Mouse (Mus musculus) midbrain, embryonic 14.5 days (tissue): Measurements from ENCODE around the gene Gpr132. TPM values are rescaled to one million over a fixed set of nuclear protein-coding genes. Genes with fewer than 3 reads are reported as not detected.

Experiments
- ATAC-seq: fragments of 200-750 bp; cut with Nextera tagmentation; 2 replicates; pipeline ENCODE4 v1.8.0; 2017; ENCODE audit warnings: moderate number of reproducible peaks, moderate library complexity; ENCODE audit not compliant: low FRiP score, low TSS enrichment
- DNase-seq: peaks from one replicate; pipeline ENCODE4 v3.0.0-alpha.2; 2015
- H3K27ac ChIP-seq: fragments of 300-500 bp; sonication (generic); replicated peaks from 2 replicates; pipeline ENCODE4 v1.5.1; 2014; ENCODE audit warnings: mild to moderate bottlenecking, low read depth, low read length, moderate library complexity
- H3K27me3 ChIP-seq: fragments of 300-500 bp; sonication (generic); 2 replicates; pipeline ENCODE4 v1.6.1; 2014; ENCODE audit warnings: low read length, control low read depth, mixed read lengths; ENCODE audit not compliant: control insufficient read depth, insufficient read depth
- H3K36me3 ChIP-seq: fragments of 300-500 bp; sonication (generic); 2 replicates; pipeline ENCODE4 v1.6.1; 2014; ENCODE audit warnings: low read length, control low read depth; ENCODE audit not compliant: control insufficient read depth, insufficient read depth
- H3K4me1 ChIP-seq: fragments of 300-500 bp; sonication (generic); 2 replicates; pipeline ENCODE4 v1.6.1; 2014; ENCODE audit warnings: mild to moderate bottlenecking, antibody characterized with exemption, low read length, control low read depth; ENCODE audit not compliant: control insufficient read depth, insufficient read depth
- H3K4me2 ChIP-seq: fragments of 300-500 bp; sonication (generic); 2 replicates; pipeline ENCODE4 v1.6.1; 2014; ENCODE audit warnings: mild to moderate bottlenecking, low read length, moderate library complexity
- H3K4me3 ChIP-seq: fragments of 300-500 bp; sonication (generic); replicated peaks from 2 replicates; pipeline ENCODE4 v1.5.1; 2014; ENCODE audit warnings: low read depth, low read length
- H3K9ac ChIP-seq: fragments of 300-500 bp; sonication (generic); replicated peaks from 2 replicates; pipeline ENCODE4 v1.6.1; 2014; ENCODE audit warnings: mild to moderate bottlenecking, low read length, moderate library complexity
- H3K9me3 ChIP-seq: fragments of 300-500 bp; sonication (generic); 2 replicates; pipeline ENCODE4 v1.6.1; 2016; ENCODE audit warnings: low read length, control low read depth, mixed read lengths; ENCODE audit not compliant: control insufficient read depth
- WGBS: fragments of 180-500 bp; shearing (Covaris S2); extraction: QIAGEN DNeasy Blood & Tissue Kit; methylation state at CpG from one replicate; pipeline ENCODE4 v1.1.7; 2014; 5-methylcytosine and 5-hydroxymethylcytosine counted together
- polyA plus RNA-seq: library from polyadenylated mRNA; unstranded; fragments of >200 nt; fragmentation: Nextera tagmentation; extraction: Ambion mirVana; gene quantifications from 2 replicates; pipeline ENCODE4 v1.2.1, GENCODE M21; 2014

Gene Gpr132
- polyA plus RNA-seq: 0.08 TPM in 1 of 2 replicates, not detected in the other

GRCm38 (mm10) chr12:112868178-112869087 lies at the start of gene Gpr132:
Gpr132 (minus strand) TSS chr12:112868228.
- no peak within 1 kb of the TSS for H3K4me3 ChIP-seq
- H3K4me2 ChIP-seq: no peak within 1 kb of the TSS
- no peaks in the 10 kb centered on the region for H3K36me3 ChIP-seq
- H3K4me1 ChIP-seq: no peaks in the 10 kb centered on the region
- WGBS: 67% methylated on average over 13 of the region's 13 CpGs
- H3K9ac ChIP-seq: no peak within 1 kb of the TSS
- no peak for DNase-seq
- no peak within 1 kb of the TSS for H3K27ac ChIP-seq
- H3K27me3 ChIP-seq: no peaks in the 10 kb centered on the region
- ATAC-seq: no peak
- no peaks in the 10 kb centered on the region for H3K9me3 ChIP-seq

- H3K36me3 ChIP-seq: peaks cover 60% of the 10 kb centered on the region
Observed at GRCm38 (mm10) chr12:112917486-112917885, 49.5 kb upstream of the Gpr132 start.

GRCm38 (mm10) chr12:112916698-112917400 lies 48.8 kb upstream of the Gpr132 start:
- H3K4me3 ChIP-seq: no peak overlapping the region
- 0 out of 2 replicates have a peak, but pooled peaks cover 2% of the 10 kb centered on the region for H3K4me1 ChIP-seq
- H3K9me3 ChIP-seq: no peaks in the 10 kb centered on the region
- no peak for DNase-seq
- ATAC-seq: no peak
- no peak overlapping the region for H3K9ac ChIP-seq
- H3K27ac ChIP-seq: no peak overlapping the region
- WGBS: 87% methylated on average over 16 of the region's 16 CpGs
- no peaks in the 10 kb centered on the region for H3K27me3 ChIP-seq
- peaks cover 67% of the 10 kb centered on the region for H3K36me3 ChIP-seq
- no peak overlapping the region for H3K4me2 ChIP-seq

More at GRCm38 (mm10) chr12:112917486-112917885, 49.5 kb upstream of the Gpr132 start:
- Histone ChIP-seq H3K4me3 (no peak overlapping the region), H3K9me3 (no peaks in the 10 kb centered on the region), H3K4me2 (no peak overlapping the region), H3K27me3 (no peaks in the 10 kb centered on the region), H3K27ac (no peak overlapping the region), H3K4me1 (peaks cover 4% of the 10 kb centered on the region; the same call in 1 of the 2 replicates), H3K9ac (no peak overlapping the region)
- 87% methylated on average over 11 of the region's 11 CpGs for WGBS
- DNase-seq (no peak), ATAC-seq (no peak)

- no peak overlapping the region for H3K4me3 ChIP-seq
- WGBS: 70% methylated on average over 13 of the region's 13 CpGs
- H3K36me3 ChIP-seq: peaks cover 79% of the 10 kb centered on the region
- no peak overlapping the region for H3K4me2 ChIP-seq
- no peak overlapping the region for H3K9ac ChIP-seq
- no peaks in the 10 kb centered on the region for H3K9me3 ChIP-seq
- ATAC-seq (no peak), DNase-seq (no peak)
- H3K27ac ChIP-seq: no peak overlapping the region
- no peaks in the 10 kb centered on the region for H3K27me3 ChIP-seq
- no peaks in the 10 kb centered on the region for H3K4me1 ChIP-seq
Observed at GRCm38 (mm10) chr12:112915587-112915986, 47.6 kb upstream of the Gpr132 start.

GRCm38 (mm10) chr12:112914527-112914926 lies 46.5 kb upstream of the Gpr132 start:
- DNase-seq (no peak), ATAC-seq (no peak)
- Histone ChIP-seq H3K27ac (no peak overlapping the region), H3K4me2 (no peak overlapping the region), H3K9ac (no peak overlapping the region), H3K4me3 (no peak overlapping the region), H3K36me3 (peaks cover 82% of the 10 kb centered on the region), H3K9me3 (no peaks in the 10 kb centered on the region), H3K4me1 (no peaks in the 10 kb centered on the region), H3K27me3 (no peaks in the 10 kb centered on the region)
- 87% methylated on average over 11 of the region's 11 CpGs for WGBS

GRCm38 (mm10) chr12:112912951-112913745 lies 45.1 kb upstream of the Gpr132 start:
- Histone ChIP-seq H3K9ac (no peak overlapping the region), H3K27me3 (no peaks in the 10 kb centered on the region), H3K4me3 (no peak overlapping the region), H3K9me3 (no peaks in the 10 kb centered on the region), H3K4me2 (no peak overlapping the region), H3K27ac (no peak overlapping the region), H3K36me3 (peaks cover 85% of the 10 kb centered on the region), H3K4me1 (no peaks in the 10 kb centered on the region)
- no peak for DNase-seq
- ATAC-seq: no peak
- 91% methylated on average over 28 of the region's 28 CpGs for WGBS

- Histone ChIP-seq H3K9ac (no peak overlapping the region), H3K9me3 (no peaks in the 10 kb centered on the region), H3K4me1 (no peaks in the 10 kb centered on the region), H3K27me3 (no peaks in the 10 kb centered on the region), H3K4me3 (no peak overlapping the region), H3K4me2 (no peak overlapping the region), H3K36me3 (peaks cover 86% of the 10 kb centered on the region), H3K27ac (no peak overlapping the region)
- WGBS: 93% methylated on average over 17 of the region's 17 CpGs
- no peak for ATAC-seq
- no peak for DNase-seq
Observed at GRCm38 (mm10) chr12:112911701-112912100, 43.7 kb upstream of the Gpr132 start.

GRCm38 (mm10) chr12:112908991-112909390 lies 41.0 kb upstream of the Gpr132 start:
- no peak overlapping the region for H3K27ac ChIP-seq
- no peaks in the 10 kb centered on the region for H3K27me3 ChIP-seq
- WGBS: 95% methylated on average over 22 of the region's 22 CpGs
- no peaks in the 10 kb centered on the region for H3K4me1 ChIP-seq
- no peak overlapping the region for H3K4me2 ChIP-seq
- DNase-seq (no peak), ATAC-seq (no peak)
- H3K36me3 ChIP-seq: peaks cover 89% of the 10 kb centered on the region
- no peak overlapping the region for H3K9ac ChIP-seq
- no peaks in the 10 kb centered on the region for H3K9me3 ChIP-seq
- H3K4me3 ChIP-seq: no peak overlapping the region
